Mouse (Mus musculus) ES-CJ7 (cell line): ENCODE measurements around the gene Rnf32.
A peak's percentile ranks its signal among the peaks of the same experiment; 100 is the strongest.

ENCODE experiments used
- DNase-seq: peaks from one replicate; pipeline ENCODE4 v3.0.0; 2011; ENCODE audit warnings: low read depth, low spot score

The Rnf32 gene

GRCm38 (mm10) chr5:29195570-29196263, at the start of gene Rnf32:
Rnf32 (plus strand) TSS chr5:29195992.
- DNase-seq = peak; percentile 96

GRCm38 (mm10) chr5:29150146-29150545, 45.6 kb upstream of the Rnf32 start:
- no peak for DNase-seq

GRCm38 (mm10) chr5:29159849-29160248, 35.9 kb upstream of the Rnf32 start:
- DNase-seq = no peak

GRCm38 (mm10) chr5:29166947-29167346, 28.8 kb upstream of the Rnf32 start:
- DNase-seq = no peak

GRCm38 (mm10) chr5:29170193-29170592, 25.6 kb upstream of the Rnf32 start:
- no peak for DNase-seq

GRCm38 (mm10) chr5:29171165-29171564, 24.6 kb upstream of the Rnf32 start:
- peak; percentile 31 for DNase-seq

- no peak for DNase-seq
Observed at GRCm38 (mm10) chr5:29186798-29187197, 9.0 kb upstream of the Rnf32 start.

GRCm38 (mm10) chr5:29195231-29195569, 592 bp upstream of the Rnf32 start:
- no peak for DNase-seq

- no peak for DNase-seq
Observed at GRCm38 (mm10) chr5:29196264-29196658, 469 bp downstream of the Rnf32 start.

- DNase-seq = no peak
Observed at GRCm38 (mm10) chr5:29197187-29197586, 1.4 kb downstream of the Rnf32 start.

GRCm38 (mm10) chr5:29198960-29199488, 3.2 kb downstream of the Rnf32 start:
- DNase-seq = peak; percentile 79

GRCm38 (mm10) chr5:29199868-29200267, 4.1 kb downstream of the Rnf32 start:
- no peak for DNase-seq

- no peak for DNase-seq
Observed at GRCm38 (mm10) chr5:29205690-29206089, 9.9 kb downstream of the Rnf32 start.

- DNase-seq = no peak
Observed at GRCm38 (mm10) chr5:29211980-29212555, 16.3 kb downstream of the Rnf32 start.

- DNase-seq = no peak
Observed at GRCm38 (mm10) chr5:29217997-29218396, 22.2 kb downstream of the Rnf32 start.

- no peak for DNase-seq
Observed at GRCm38 (mm10) chr5:29224089-29224488, 28.3 kb downstream of the Rnf32 start.

- DNase-seq = no peak
Observed at GRCm38 (mm10) chr5:29230481-29230880, 34.7 kb downstream of the Rnf32 start.

GRCm38 (mm10) chr5:29238379-29238778, 42.6 kb downstream of the Rnf32 start:
- DNase-seq = no peak

- no peak for DNase-seq
Observed at GRCm38 (mm10) chr5:29244769-29245168, 49.0 kb downstream of the Rnf32 start.

- no peak for DNase-seq
Observed at GRCm38 (mm10) chr5:29250795-29251495, 55.2 kb downstream of the Rnf32 start.

GRCm38 (mm10) chr5:29251496-29251873, 55.7 kb downstream of the Rnf32 start:
- DNase-seq = no peak

GRCm38 (mm10) chr5:29253876-29254275, 58.1 kb downstream of the Rnf32 start:
- DNase-seq = peak; percentile 45

- no peak for DNase-seq
Observed at GRCm38 (mm10) chr5:29270879-29271278, 75.1 kb downstream of the Rnf32 start.
